Mouse (Mus musculus): ENCODE measurements around the gene Nucks1. TPM values are rescaled to one million over a fixed set of nuclear protein-coding genes. Genes with fewer than 3 reads are reported as not detected.

Gene Nucks1
- total and polyA plus RNA-seq, 3 experiments = 87.4 to 267 (median 96.9) TPM

DNA sequence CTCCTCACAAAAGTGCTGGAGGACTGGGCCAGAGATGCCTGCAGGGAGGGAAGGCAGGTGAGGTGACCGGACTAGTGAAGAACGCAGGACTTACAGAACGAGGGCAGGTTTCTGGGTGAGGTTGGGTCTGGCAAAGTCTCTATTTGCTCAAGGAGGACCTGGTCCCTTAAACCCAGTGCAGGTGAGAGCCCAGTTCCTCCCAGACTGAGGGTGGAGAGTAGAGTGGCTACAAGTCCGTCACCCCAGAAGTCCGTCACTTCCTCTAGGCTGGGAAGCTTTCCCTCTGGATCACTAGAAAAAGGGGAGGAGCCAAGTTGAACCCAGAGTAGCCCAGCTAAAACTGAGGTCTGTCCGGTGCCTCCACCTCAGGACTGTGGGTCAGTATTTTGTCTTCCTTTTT, 63.7 kb downstream of the Nucks1 start:
- Histone ChIP-seq H3K79me2 (replicated peaks; ENCODE audit: control insufficient read depth, extremely low read depth, insufficient read depth, poor library complexity, severe bottlenecking) (no peaks in the 10 kb centered on the region), H3K27me3 (replicated peaks) (peaks cover 88% of the 10 kb centered on the region), H3K4me1 (ENCODE audit: control insufficient read depth in 1 of 2, insufficient read depth in 2 of 2) (peaks cover 0 to 9% of the 10 kb centered on the region in 2 experiments; a peak in 1 of 4 replicates), H3K4me2 (ENCODE audit: insufficient read depth, low read depth, poor library complexity, severe bottlenecking) (no peak overlapping the region), H3K9me3 (replicated peaks; ENCODE audit: low read length) (no peaks in the 10 kb centered on the region), H3K36me3 (replicated peaks in 1 of 2; ENCODE audit: control insufficient read depth in 1 of 2, insufficient read depth in 1 of 2, low read length in 1 of 2) (no peaks in the 10 kb centered on the region), H3K4me3 (replicated peaks in 1 of 3; ENCODE audit: low read depth in 2 of 3, low read length in 2 of 3, poor library complexity in 1 of 3) (no peak overlapping the region), H3K9ac (ENCODE audit: insufficient read depth, low read depth) (no peak overlapping the region), H3K27ac (ENCODE audit: insufficient read depth, low read depth) (no peak overlapping the region)
- dilution Hi-C loops (cut with MboI; ENCODE audit: extremely low pct_ligation_motif_present, extremely low pct_unique_long_range_greater_than_20kb, low sequenced_read_pairs) (no loop called here), in situ Hi-C loops (cut with MboI; ENCODE audit: low pct_ligation_motif_present, low pct_unique_long_range_greater_than_20kb, low sequenced_read_pairs) (no loop called here)
- DNase-seq (ENCODE audit: extremely low read depth) = no peak
- no peak for TF ChIP-seq PAX5 (IDR thresholded peaks at IDR 0.05; ENCODE audit: low read length)
- no peak for TF ChIP-seq ZNF384 (IDR thresholded peaks at IDR 0.05; ENCODE audit: low read depth, low read length)

DNA sequence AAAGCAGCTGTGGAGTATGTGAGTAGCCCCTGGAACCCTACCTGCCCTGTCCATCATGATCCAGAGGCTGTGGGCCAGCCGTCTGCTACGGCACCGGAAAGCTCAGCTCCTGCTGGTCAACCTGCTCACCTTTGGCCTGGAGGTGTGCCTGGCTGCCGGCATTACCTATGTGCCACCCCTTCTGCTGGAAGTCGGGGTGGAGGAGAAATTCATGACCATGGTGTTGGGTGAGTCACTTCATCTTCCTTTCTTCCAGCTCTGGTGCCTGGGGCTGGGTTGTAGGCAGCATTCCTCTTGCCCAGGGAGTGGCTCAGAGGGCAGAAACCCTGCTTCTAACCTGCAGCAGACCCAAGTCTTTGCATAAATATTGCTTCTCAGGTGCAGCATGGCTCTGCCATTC, 66.6 kb downstream of the Nucks1 start:
- Histone ChIP-seq H3K9me3 (replicated peaks; ENCODE audit: low read length) (no peaks in the 10 kb centered on the region), H3K4me2 (ENCODE audit: insufficient read depth, low read depth, poor library complexity, severe bottlenecking) (no peak overlapping the region), H3K27ac (ENCODE audit: insufficient read depth, low read depth) (no peak overlapping the region), H3K79me2 (replicated peaks; ENCODE audit: control insufficient read depth, extremely low read depth, insufficient read depth, poor library complexity, severe bottlenecking) (no peaks in the 10 kb centered on the region), H3K9ac (ENCODE audit: insufficient read depth, low read depth) (no peak overlapping the region), H3K27me3 (replicated peaks) (peaks cover 63% of the 10 kb centered on the region), H3K36me3 (replicated peaks in 1 of 2; ENCODE audit: control insufficient read depth in 1 of 2, insufficient read depth in 1 of 2, low read length in 1 of 2) (no peaks in the 10 kb centered on the region), H3K4me3 (replicated peaks in 1 of 3; ENCODE audit: low read depth in 2 of 3, low read length in 2 of 3, poor library complexity in 1 of 3) (no peak overlapping the region), H3K4me1 (ENCODE audit: control insufficient read depth in 1 of 2, insufficient read depth in 2 of 2) (peaks cover 0 to 5% of the 10 kb centered on the region in 2 experiments; a peak in 1 of 4 replicates)
- dilution Hi-C loops (cut with MboI; ENCODE audit: extremely low pct_ligation_motif_present, extremely low pct_unique_long_range_greater_than_20kb, low sequenced_read_pairs) (no loop called here), in situ Hi-C loops (cut with MboI; ENCODE audit: low pct_ligation_motif_present, low pct_unique_long_range_greater_than_20kb, low sequenced_read_pairs) (loop anchor here (5.0 kb wide), 1 partner anchor 40 kb away; no protein-coding TSS in a partner anchor)
- DNase-seq (ENCODE audit: extremely low read depth) = no peak
- no peak for TF ChIP-seq POLR2AphosphoS2 (IDR thresholded peaks at IDR 0.05; ENCODE audit: low read depth, low read length)
- TF ChIP-seq USF2 (conservative IDR thresholded peaks at IDR 0.05; ENCODE audit: low read depth, low read length) = no peak
- TF ChIP-seq MEF2A (IDR thresholded peaks at IDR 0.05; ENCODE audit: borderline replicate concordance, low read depth, low read length) = no peak
- TF ChIP-seq BHLHE40 (IDR thresholded peaks at IDR 0.05; ENCODE audit: low read depth, low read length) = no peak
- TF ChIP-seq TBP (conservative IDR thresholded peaks at IDR 0.05; ENCODE audit: low read depth, low read length) = no peak
- no peak for TF ChIP-seq MAZ (IDR thresholded peaks at IDR 0.05; ENCODE audit: low read depth, low read length)
- no peak for TF ChIP-seq EP300 (IDR thresholded peaks at IDR 0.05; ENCODE audit: low read length)
- no peak for TF ChIP-seq IRF4 (IDR thresholded peaks at IDR 0.05; ENCODE audit: low read depth, low read length)
- TF ChIP-seq NELFE (IDR thresholded peaks at IDR 0.05; ENCODE audit: low read depth, low read length) = no peak
- TF ChIP-seq NRF1 (IDR thresholded peaks at IDR 0.05; ENCODE audit: low read depth, low read length) = no peak
- no peak for TF ChIP-seq E2F4 (IDR thresholded peaks at IDR 0.05; ENCODE audit: insufficient replicate concordance, low read depth, low read length)

DNA sequence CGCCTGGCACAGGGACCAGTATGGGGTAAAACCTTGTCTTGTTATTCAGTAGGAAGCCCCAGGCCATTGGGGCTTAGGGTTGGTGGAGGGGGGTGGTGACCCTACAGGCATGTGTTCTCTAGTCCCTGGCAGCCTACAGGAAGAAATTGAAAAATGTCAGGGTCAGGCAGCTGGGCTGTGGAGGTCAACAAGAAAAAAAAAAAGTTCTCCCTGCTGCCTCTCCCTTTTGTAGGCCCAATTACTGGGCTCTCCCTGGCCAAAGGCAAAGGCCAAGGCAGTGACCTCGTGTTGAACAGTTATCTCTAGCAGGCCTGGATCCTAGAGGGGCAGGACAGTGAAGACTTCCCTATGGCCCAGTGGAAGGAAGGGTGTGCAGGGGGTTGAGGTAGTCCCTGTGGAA, 70.1 kb downstream of the Nucks1 start:
- Histone ChIP-seq H3K4me3 (replicated peaks in 1 of 3; ENCODE audit: low read depth in 2 of 3, low read length in 2 of 3, poor library complexity in 1 of 3) (no peak overlapping the region), H3K27ac (ENCODE audit: insufficient read depth, low read depth) (no peak overlapping the region), H3K4me2 (ENCODE audit: insufficient read depth, low read depth, poor library complexity, severe bottlenecking) (no peak overlapping the region), H3K27me3 (replicated peaks) (peaks cover 29% of the 10 kb centered on the region), H3K9me3 (replicated peaks; ENCODE audit: low read length) (no peaks in the 10 kb centered on the region), H3K9ac (ENCODE audit: insufficient read depth, low read depth) (no peak overlapping the region), H3K36me3 (replicated peaks in 1 of 2; ENCODE audit: control insufficient read depth in 1 of 2, insufficient read depth in 1 of 2, low read length in 1 of 2) (no peaks in the 10 kb centered on the region), H3K79me2 (replicated peaks; ENCODE audit: control insufficient read depth, extremely low read depth, insufficient read depth, poor library complexity, severe bottlenecking) (no peaks in the 10 kb centered on the region), H3K4me1 (ENCODE audit: control insufficient read depth in 1 of 2, insufficient read depth in 2 of 2) (peaks cover 2 to 14% of the 10 kb centered on the region in 2 experiments; a peak in 2 of 4 replicates)
- in situ Hi-C loops (cut with MboI; ENCODE audit: low pct_ligation_motif_present, low pct_unique_long_range_greater_than_20kb, low sequenced_read_pairs) = no loop called here
- dilution Hi-C loops (cut with MboI; ENCODE audit: extremely low pct_ligation_motif_present, extremely low pct_unique_long_range_greater_than_20kb, low sequenced_read_pairs) = no loop called here
- DNase-seq (ENCODE audit: extremely low read depth) = no peak
- TF ChIP-seq POLR2AphosphoS2 (IDR thresholded peaks at IDR 0.05; ENCODE audit: low read depth, low read length) (no peak), GABPA (IDR thresholded peaks at IDR 0.05; ENCODE audit: insufficient replicate concordance, low read depth, low read length) (no peak), NRF1 (IDR thresholded peaks at IDR 0.05; ENCODE audit: low read depth, low read length) (no peak), SIN3A (IDR thresholded peaks at IDR 0.05; ENCODE audit: low read length) (no peak), MEF2A (IDR thresholded peaks at IDR 0.05; ENCODE audit: borderline replicate concordance, low read depth, low read length) (no peak), USF1 (IDR thresholded peaks at IDR 0.05; ENCODE audit: low read depth, low read length) (no peak), MAZ (IDR thresholded peaks at IDR 0.05; ENCODE audit: low read depth, low read length) (no peak), HCFC1 (IDR thresholded peaks at IDR 0.05; ENCODE audit: low read depth, low read length) (no peak), MYC (IDR thresholded peaks at IDR 0.05; ENCODE audit: low read depth, low read length) (no peak), CHD1 (IDR thresholded peaks at IDR 0.05; ENCODE audit: low read depth, low read length) (no peak), SMC3 (IDR thresholded peaks at IDR 0.05; ENCODE audit: low read depth, low read length) (no peak), KAT2A (IDR thresholded peaks at IDR 0.05; ENCODE audit: insufficient replicate concordance, low read length) (no peak), ETS1 (conservative IDR thresholded peaks at IDR 0.05; ENCODE audit: low read depth, low read length) (no peak), ZC3H11A (IDR thresholded peaks at IDR 0.05; ENCODE audit: low read depth, low read length) (no peak)

All from CH12.LX (cell line).